Mouse (Mus musculus) layer of hippocampus, adult 2 months (tissue): ENCODE measurements around the gene Rock2. TPM values are rescaled to one million over a fixed set of nuclear protein-coding genes. Genes with fewer than 3 reads are reported as not detected.

Source experiments
- DNase-seq, 2 experiments: peaks; one replicate each; pipeline ENCODE4 v3.0.0; 2022; ENCODE audit warnings: low spot score in 2 of 2
- H3K27ac ChIP-seq: fragments of 200-600 bp; 2 replicates; pipeline ENCODE4 v1.8.1; 2022
- H3K4me3 ChIP-seq: fragments of 200-600 bp; 2 replicates; pipeline ENCODE4 v1.8.1; 2022; ENCODE audit warnings: mild to moderate bottlenecking
- CTCF ChIP-seq: fragments of 200-600 bp; conservative IDR thresholded peaks from 2 replicates; pipeline ENCODE4 v1.8.1; 2022; ENCODE audit warnings: antibody characterized with exemption, mild to moderate bottlenecking, moderate library complexity
- total RNA-seq, 2 experiments: library from RNA; stranded (reverse); gene quantifications; 2 replicates each; pipeline ENCODE4 v1.2.3; 2021

The Rock2 gene
- total RNA-seq, 2 experiments from 2014 or later = 131 to 133 TPM

GRCm38 (mm10) chr12:17033464-17033841 lies 138.8 kb downstream of the Rock2 start:
- Histone ChIP-seq H3K27ac (no peak overlapping the region), H3K4me3 (no peak overlapping the region)
- TF ChIP-seq CTCF = no peak
- DNase-seq = no peak

- Histone ChIP-seq H3K4me3 (no peak overlapping the region), H3K27ac (no peak overlapping the region)
- no peak for TF ChIP-seq CTCF
- no peak for DNase-seq
Measured at GRCm38 (mm10) chr12:17034671-17035070, 140.0 kb downstream of the Rock2 start.

GRCm38 (mm10) chr12:17035128-17035527 lies 140.4 kb downstream of the Rock2 start:
- peak; percentile 71 for TF ChIP-seq CTCF
- Histone ChIP-seq H3K4me3 (no peak overlapping the region), H3K27ac (no peak overlapping the region)
- DNase-seq = no peak

- Histone ChIP-seq H3K27ac (no peak overlapping the region), H3K4me3 (no peak overlapping the region)
- TF ChIP-seq CTCF = no peak
- no peak for DNase-seq
Measured at GRCm38 (mm10) chr12:17036532-17036931, 141.8 kb downstream of the Rock2 start.

GRCm38 (mm10) chr12:17037053-17037610 lies 142.4 kb downstream of the Rock2 start:
- Histone ChIP-seq H3K27ac (no peak overlapping the region), H3K4me3 (no peak overlapping the region)
- TF ChIP-seq CTCF = no peak
- peak; percentile 40 to 51 for DNase-seq

Other genes starting within 250 kb of the Rock2 start
- gene Ntsr2, start 241.5 kb upstream of the Rock2 start, total RNA-seq = 100 to 1,000 TPM; 189 to 208 TPM
- under 1 TPM; 0.27 to 0.38 TPM for gene Greb1, start 94.0 kb upstream of the Rock2 start, total RNA-seq
- gene E2f6, start 83.9 kb upstream of the Rock2 start, total RNA-seq = 10 to 100 TPM; 28.3 to 32.7 TPM
- gene Pqlc3, start 105.5 kb downstream of the Rock2 start, total RNA-seq = under 1 TPM; 0.56 to 0.61 TPM
- under 1 TPM; 0.52 to 0.61 TPM for gene 2410004P03Rik, start 116.8 kb downstream of the Rock2 start, total RNA-seq